Mouse (Mus musculus) thymus, adult 2 months (tissue): Measurements from ENCODE around the gene Fam111a.

Source experiments
- CTCF ChIP-seq: fragments of 200-500 bp; IDR thresholded peaks from 2 replicates; pipeline ENCODE4 v1.5.1; 2012; ENCODE audit warnings: mild to moderate bottlenecking, control low read depth, low read length, moderate library complexity, borderline replicate concordance; ENCODE audit not compliant: control insufficient read depth, poor library complexity, insufficient read depth; ENCODE audit errors: extremely low read depth
- POLR2A ChIP-seq: fragments of 200-500 bp; IDR thresholded peaks from 2 replicates; pipeline ENCODE4 v1.6.1; 2012; ENCODE audit warnings: mild to moderate bottlenecking, low read length, control low read depth, moderate library complexity; ENCODE audit not compliant: control insufficient read depth, poor library complexity, insufficient read depth; ENCODE audit errors: extremely low read depth

- TF ChIP-seq CTCF (no peak), POLR2A (no peak)
Observed at GRCm38 (mm10) chr19:12500124-12500523, 45.4 kb upstream of the Fam111a start.
